Mouse (Mus musculus): ENCODE results near the gene Meis2.

Gene Meis2

GRCm38 (mm10) chr2:115890715-115891114 lies 174.9 kb downstream of the Meis2 start:
- DNase-seq: no peak

GRCm38 (mm10) chr2:115890030-115890429 lies 175.6 kb downstream of the Meis2 start:
- DNase-seq: no peak

GRCm38 (mm10) chr2:115889212-115889611 lies 176.4 kb downstream of the Meis2 start:
- no peak for DNase-seq

GRCm38 (mm10) chr2:115888336-115889077 lies 177.1 kb downstream of the Meis2 start:
- no peak for DNase-seq

- no peak for DNase-seq
These were observed 178.0 kb downstream of the Meis2 start for GRCm38 (mm10) chr2:115887631-115888030.

GRCm38 (mm10) chr2:115884184-115884583 lies 181.5 kb downstream of the Meis2 start:
- DNase-seq: no peak

- no peak for DNase-seq
These were observed 182.1 kb downstream of the Meis2 start for GRCm38 (mm10) chr2:115883520-115883919.

- no peak for DNase-seq
These were observed 189.7 kb downstream of the Meis2 start for GRCm38 (mm10) chr2:115875802-115876531.

- DNase-seq: no peak
These were observed 192.8 kb downstream of the Meis2 start for GRCm38 (mm10) chr2:115872851-115873250.

GRCm38 (mm10) chr2:115869966-115870365 lies 195.7 kb downstream of the Meis2 start:
- no peak for DNase-seq

GRCm38 (mm10) chr2:115860600-115861347 lies 204.9 kb downstream of the Meis2 start:
- DNase-seq: peak; percentile 23

- peak; percentile 15 for DNase-seq
These were observed 205.5 kb downstream of the Meis2 start for GRCm38 (mm10) chr2:115860141-115860480.

GRCm38 (mm10) chr2:115859371-115860140 lies 206.1 kb downstream of the Meis2 start:
- DNase-seq: no peak

GRCm38 (mm10) chr2:115858927-115859326 lies 206.7 kb downstream of the Meis2 start:
- DNase-seq: no peak

- DNase-seq: no peak
These were observed 207.4 kb downstream of the Meis2 start for GRCm38 (mm10) chr2:115858246-115858645.

GRCm38 (mm10) chr2:115857123-115858080 lies 208.2 kb downstream of the Meis2 start:
- DNase-seq: no peak

GRCm38 (mm10) chr2:115856401-115857073 lies 209.1 kb downstream of the Meis2 start:
- DNase-seq: no peak

GRCm38 (mm10) chr2:115855511-115856400 lies 209.9 kb downstream of the Meis2 start:
- DNase-seq: peak; percentile 90

GRCm38 (mm10) chr2:115854828-115855311 lies 210.8 kb downstream of the Meis2 start:
- no peak for DNase-seq
